Mouse (Mus musculus): ENCODE results near the gene Ankrd40.

Ankrd40 gene

GRCm38 (mm10) chr11:94327693-94328643 is at the start of gene Ankrd40:
Gene Ankrd40, plus strand, starts transcription at chr11:94328001.
- peak; percentile 93 to 94 for DNase-seq

- DNase-seq: no peak
Measured at GRCm38 (mm10) chr11:94281199-94282181, 46.3 kb upstream of the Ankrd40 start, which contains the start of gene Gm21885. Gene Gm21885, plus strand, starts transcription at chr11:94281873.

GRCm38 (mm10) chr11:94282291-94282690 is 45.5 kb upstream of the Ankrd40 start:
- no peak for DNase-seq

- no peak for DNase-seq
Measured at GRCm38 (mm10) chr11:94283536-94284099, 44.2 kb upstream of the Ankrd40 start.

- DNase-seq: no peak
Measured at GRCm38 (mm10) chr11:94285886-94286574, 41.8 kb upstream of the Ankrd40 start.

- DNase-seq: no peak
Measured at GRCm38 (mm10) chr11:94287105-94287504, 40.7 kb upstream of the Ankrd40 start.

- DNase-seq: no peak
Measured at GRCm38 (mm10) chr11:94290062-94290740, 37.6 kb upstream of the Ankrd40 start.

- no peak for DNase-seq
Measured at GRCm38 (mm10) chr11:94294996-94295845, 32.6 kb upstream of the Ankrd40 start.

- DNase-seq: no peak
Measured at GRCm38 (mm10) chr11:94312733-94313132, 15.1 kb upstream of the Ankrd40 start.

GRCm38 (mm10) chr11:94314098-94314652 is 13.6 kb upstream of the Ankrd40 start:
- no peak for DNase-seq

GRCm38 (mm10) chr11:94315308-94315707 is 12.5 kb upstream of the Ankrd40 start:
- no peak for DNase-seq

GRCm38 (mm10) chr11:94316528-94316927 is 11.3 kb upstream of the Ankrd40 start:
- no peak for DNase-seq

GRCm38 (mm10) chr11:94317014-94317413 is 10.8 kb upstream of the Ankrd40 start:
- no peak for DNase-seq

- no peak for DNase-seq
Measured at GRCm38 (mm10) chr11:94317515-94317914, 10.3 kb upstream of the Ankrd40 start.

GRCm38 (mm10) chr11:94318056-94318455 is 9.7 kb upstream of the Ankrd40 start:
- no peak for DNase-seq

GRCm38 (mm10) chr11:94320969-94321930 is 6.6 kb upstream of the Ankrd40 start:
- DNase-seq: peak in 1 of 2 experiments; percentile 13

- peak; percentile 95 to 96 for DNase-seq
Measured at GRCm38 (mm10) chr11:94321931-94322400, 5.8 kb upstream of the Ankrd40 start, which contains the start of gene Luc7l3. Gene Luc7l3, minus strand, starts transcription at chr11:94321988.

- no peak for DNase-seq
Measured at GRCm38 (mm10) chr11:94322636-94323035, 5.2 kb upstream of the Ankrd40 start.

All from B cell, adult 2 months (primary cell).